Mouse (Mus musculus): Measurements from ENCODE around the gene Lrrc8c. TPM values are rescaled to one million over a fixed set of nuclear protein-coding genes. Genes with fewer than 3 reads are reported as not detected.

Lrrc8c gene
- polyA plus RNA-seq, 1 experiment from 2014 or later: 10.2 TPM

- Histone ChIP-seq H3K4me1 (replicated peaks) (peaks cover 18% of the 10 kb centered on the region), H3K36me3 (no peaks in the 10 kb centered on the region), H3K9me3 (no peaks in the 10 kb centered on the region), H3K27ac (peak overlapping the region; percentile 31; the same call in 1 of the 2 replicates), H3K27me3 (ENCODE audit: insufficient read depth, poor library complexity, severe bottlenecking) (no peaks in the 10 kb centered on the region), H3K4me3 (no peak overlapping the region)
- 74% methylated on average over 12 of the region's 12 CpGs for WGBS
- DNase-seq (ENCODE audit: low spot score): no peak
Observed at GRCm38 (mm10) chr5:105655100-105655734, 136.0 kb downstream of the Lrrc8c start.

GRCm38 (mm10) chr5:105661894-105662293, 142.7 kb downstream of the Lrrc8c start:
- no peaks in the 10 kb centered on the region for H3K9me3 ChIP-seq
- no peak for DNase-seq (ENCODE audit: low spot score)
- no peaks in the 10 kb centered on the region for H3K4me1 ChIP-seq (replicated peaks)
- H3K27me3 ChIP-seq (ENCODE audit: insufficient read depth, poor library complexity, severe bottlenecking): no peaks in the 10 kb centered on the region
- H3K4me3 ChIP-seq: no peak overlapping the region
- WGBS: 89% methylated on average over 5 of the region's 5 CpGs
- no peak overlapping the region for H3K27ac ChIP-seq
- H3K36me3 ChIP-seq: no peaks in the 10 kb centered on the region

Other genes with a start within 250 kb of the Lrrc8c start
- gene Gm43302, start 225.7 kb upstream of the Lrrc8c start, polyA plus RNA-seq (2016; fragmentation: Nextera tagmentation; extraction: Ambion mirVana): not detected in 2 replicates
- gene Gbp6, start 225.7 kb upstream of the Lrrc8c start, polyA plus RNA-seq (2016; fragmentation: Nextera tagmentation; extraction: Ambion mirVana): 0.16 and 0.24 TPM in 2 replicates
- gene Lrrc8b, start 103.6 kb upstream of the Lrrc8c start, polyA plus RNA-seq (2016; fragmentation: Nextera tagmentation; extraction: Ambion mirVana): 7.3 and 7.5 TPM in 2 replicates
- gene Lrrc8d, start 180.6 kb downstream of the Lrrc8c start, polyA plus RNA-seq (2016; fragmentation: Nextera tagmentation; extraction: Ambion mirVana): 20.9 and 24.4 TPM in 2 replicates